Mouse (Mus musculus) heart, postnatal 10 days (tissue): ENCODE results near the gene Dkkl1. TPM values are rescaled to one million over a fixed set of nuclear protein-coding genes. Genes with fewer than 3 reads are reported as not detected.

ENCODE experiments used
- DNase-seq, 2 experiments: peaks; one replicate each; pipeline ENCODE4 v3.0.0; 2021
- intact Hi-C: fragments of 180-260 bp; cut with DNase I; formaldehyde crosslinking; loops from one replicate; pipeline ENCODE4 v1.15.1; 2025
- total RNA-seq, 2 experiments: library from RNA; stranded (reverse); gene quantifications; 2 replicates each; pipeline ENCODE4 v1.2.3; 2021

The Dkkl1 gene
- total RNA-seq, 2 experiments from 2014 or later = not detected

- peak; percentile 24 to 39 for DNase-seq
- intact Hi-C loops = no loop called here
Observed at GRCm38 (mm10) chr7:45195341-45196175, 16.4 kb downstream of the Dkkl1 start.

GRCm38 (mm10) chr7:45193871-45194785, 17.8 kb downstream of the Dkkl1 start:
- intact Hi-C loops = no loop called here
- no peak for DNase-seq

- intact Hi-C loops = no loop called here
- DNase-seq = no peak
Observed at GRCm38 (mm10) chr7:45193406-45193805, 18.5 kb downstream of the Dkkl1 start.

- no peak for DNase-seq
- intact Hi-C loops = no loop called here
Observed at GRCm38 (mm10) chr7:45192585-45193310, 19.2 kb downstream of the Dkkl1 start.

DNA sequence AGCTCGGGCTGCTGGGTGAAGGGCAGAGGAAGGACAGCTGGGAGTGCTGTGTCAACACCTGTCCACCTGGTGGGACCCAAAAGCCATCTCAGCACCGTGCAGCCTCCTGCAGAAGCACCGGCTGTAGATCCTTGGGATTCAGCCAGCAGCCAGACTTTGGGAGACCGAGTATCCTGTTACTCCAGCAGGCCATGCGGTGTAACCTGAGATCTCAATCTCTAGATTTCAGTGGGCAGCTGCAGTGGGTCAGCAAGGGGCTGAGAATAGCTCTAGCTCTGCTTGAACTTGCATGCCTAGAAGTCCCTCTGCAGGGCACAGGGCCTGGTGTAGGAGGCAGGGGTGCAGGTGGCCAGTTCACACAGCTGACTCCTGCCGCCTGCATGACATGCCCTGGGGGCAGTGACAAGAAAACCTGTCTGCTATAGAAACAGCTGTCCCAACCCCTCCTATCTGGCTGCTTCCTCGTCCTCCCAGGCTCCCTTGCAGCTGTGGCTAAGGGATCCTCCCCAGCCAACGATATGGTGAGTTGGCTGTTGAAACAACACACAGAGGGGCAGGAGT, 20.1 kb downstream of the Dkkl1 start:
- intact Hi-C loops = no loop called here
- no peak for DNase-seq

GRCm38 (mm10) chr7:45191161-45191560, 20.8 kb downstream of the Dkkl1 start:
- DNase-seq = peak in 1 of 2 experiments; percentile 19
- intact Hi-C loops = no loop called here

GRCm38 (mm10) chr7:45190186-45190585, 21.8 kb downstream of the Dkkl1 start:
- intact Hi-C loops = no loop called here
- DNase-seq = no peak

GRCm38 (mm10) chr7:45189600-45189999, 22.3 kb downstream of the Dkkl1 start:
- intact Hi-C loops = no loop called here
- no peak for DNase-seq

DNA sequence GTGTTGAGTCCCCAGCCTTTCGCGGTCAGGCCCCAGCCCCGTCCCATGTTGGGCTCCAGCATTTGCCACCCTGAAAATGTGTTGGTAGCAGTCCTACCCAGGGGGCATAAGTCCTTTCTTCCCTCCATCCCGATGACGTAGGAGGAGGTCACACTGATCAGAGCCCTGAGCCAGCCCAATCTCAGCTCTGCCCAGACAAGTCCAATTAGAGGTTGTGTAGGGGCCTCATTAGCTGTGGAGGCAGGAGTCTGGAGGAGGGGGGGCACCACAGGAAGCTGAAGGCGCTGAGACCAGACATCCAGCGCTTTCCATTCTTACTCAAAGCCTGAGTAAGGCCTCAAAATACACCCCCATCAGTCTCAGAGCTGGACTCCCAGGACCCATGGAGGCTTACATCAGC, 26.0 kb downstream of the Dkkl1 start:
- intact Hi-C loops = no loop called here
- no peak for DNase-seq

GRCm38 (mm10) chr7:45183672-45184071, 28.3 kb downstream of the Dkkl1 start:
- intact Hi-C loops = no loop called here
- DNase-seq = no peak

DNA sequence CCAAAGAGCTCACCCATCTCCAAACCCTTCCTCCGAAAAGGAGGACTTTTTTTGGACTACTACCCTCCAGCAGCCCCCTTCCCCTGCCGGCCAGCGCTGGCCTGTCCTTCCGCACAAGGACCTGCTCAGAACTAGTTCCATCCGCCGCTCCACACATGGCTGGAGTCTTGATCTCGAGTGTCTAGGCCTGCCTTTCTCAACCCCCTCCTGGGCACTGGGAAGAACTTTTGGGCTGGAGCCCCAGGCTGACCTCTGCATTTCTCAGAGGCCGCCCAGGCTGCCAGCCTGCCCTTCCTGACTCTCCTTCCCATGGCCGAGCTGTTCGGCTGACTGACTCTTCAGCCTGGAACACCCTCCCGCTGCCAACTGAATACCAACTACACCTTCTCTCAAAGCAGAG, 29.3 kb downstream of the Dkkl1 start:
- DNase-seq = no peak
- intact Hi-C loops = no loop called here

GRCm38 (mm10) chr7:45182199-45182601, 29.7 kb downstream of the Dkkl1 start:
- peak; percentile 92 to 93 for DNase-seq
- intact Hi-C loops = no loop called here

- peak; percentile 11 to 24 for DNase-seq
Observed at GRCm38 (mm10) chr7:45181540-45181939, 30.4 kb downstream of the Dkkl1 start.

GRCm38 (mm10) chr7:45180896-45181477, 31.0 kb downstream of the Dkkl1 start, which contains the start of gene Pth2:
Gene Pth2, plus strand, starts transcription at chr7:45180995.
- no peak for DNase-seq
- intact Hi-C loops = no loop called here

More at GRCm38 (mm10) chr7:45181540-45181939, 30.4 kb downstream of the Dkkl1 start:
- intact Hi-C loops = no loop called here

GRCm38 (mm10) chr7:45179469-45179868, 32.5 kb downstream of the Dkkl1 start, which contains the start of gene Gfy:
Gene Gfy, minus strand, starts transcription at chr7:45179569.
- no peak for DNase-seq
- intact Hi-C loops = no loop called here

GRCm38 (mm10) chr7:45178550-45178949, 33.4 kb downstream of the Dkkl1 start:
- no peak for DNase-seq
- intact Hi-C loops = no loop called here

GRCm38 (mm10) chr7:45176356-45176755, 35.6 kb downstream of the Dkkl1 start:
- no peak for DNase-seq
- intact Hi-C loops = no loop called here

GRCm38 (mm10) chr7:45175929-45176328, 36.0 kb downstream of the Dkkl1 start:
- intact Hi-C loops = no loop called here
- no peak for DNase-seq

DNA sequence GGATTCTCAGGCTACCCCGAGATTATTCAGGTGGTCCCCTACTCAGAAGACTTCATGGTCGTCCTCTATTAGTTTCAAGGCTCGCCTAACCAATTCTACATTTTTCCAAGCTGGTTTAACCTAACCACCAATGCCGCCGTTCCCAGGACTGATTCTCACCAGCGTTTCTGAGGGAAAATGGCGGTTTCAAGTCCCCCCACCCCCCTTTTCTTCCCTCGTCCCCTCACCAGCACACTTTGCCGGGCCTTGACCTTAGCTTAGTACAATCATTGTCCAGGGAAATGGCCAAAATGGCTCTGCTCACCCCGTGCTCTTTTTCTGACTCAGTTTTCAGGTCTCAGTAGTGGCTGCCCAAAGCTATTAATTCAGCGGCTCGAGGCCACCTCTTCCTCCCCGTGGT, 36.5 kb downstream of the Dkkl1 start:
- intact Hi-C loops = no loop called here
- DNase-seq = no peak
